Mouse (Mus musculus) skeletal muscle tissue, adult 2 months (tissue): ENCODE data around the gene Galnt2.

Source experiments
- DNase-seq: peaks from one replicate; pipeline ENCODE4 v3.0.0-alpha.2; 2012; ENCODE audit warnings: low read depth, low spot score

Galnt2 gene

DNA sequence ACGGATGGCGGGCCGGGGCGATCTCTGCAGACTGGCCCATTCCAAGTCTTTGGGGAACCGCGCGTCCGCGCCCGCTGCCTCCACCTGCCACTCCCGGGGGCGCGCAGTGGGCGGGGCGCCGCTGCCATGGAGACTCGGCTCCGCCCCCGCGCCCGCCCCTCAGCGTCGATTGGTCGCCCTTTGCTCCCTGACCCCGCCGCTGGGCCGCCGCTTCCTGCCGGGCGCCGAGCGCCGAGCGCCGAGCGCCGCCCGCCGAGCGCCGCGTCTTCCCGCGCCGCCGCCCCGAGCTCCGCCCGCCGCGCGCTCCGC is at the start of gene Galnt2:
TSS of gene Galnt2 (plus strand) at position 216 of the 309 bp plus-strand sequence.
- DNase-seq: peak; percentile 67

DNA sequence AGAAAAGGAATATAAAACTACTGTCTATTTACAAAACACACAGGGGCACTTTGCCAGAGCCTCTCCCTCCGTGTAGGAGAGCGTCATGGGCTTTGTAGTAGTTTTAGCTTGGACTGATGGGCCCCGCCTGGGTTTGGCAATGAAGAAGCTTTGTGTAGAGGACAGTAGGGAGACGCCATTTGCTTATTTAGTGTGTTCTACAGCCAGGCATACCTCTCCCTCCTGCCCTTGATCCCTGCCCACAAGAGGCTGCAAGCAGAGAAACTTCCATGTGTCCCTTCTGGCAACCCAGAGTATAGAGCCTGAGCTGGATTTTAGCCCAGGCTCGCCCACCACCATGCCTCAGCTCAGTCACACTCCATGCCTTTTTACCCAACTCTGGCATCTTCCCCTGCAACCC is 49.4 kb upstream of the Galnt2 start:
- no peak for DNase-seq

DNA sequence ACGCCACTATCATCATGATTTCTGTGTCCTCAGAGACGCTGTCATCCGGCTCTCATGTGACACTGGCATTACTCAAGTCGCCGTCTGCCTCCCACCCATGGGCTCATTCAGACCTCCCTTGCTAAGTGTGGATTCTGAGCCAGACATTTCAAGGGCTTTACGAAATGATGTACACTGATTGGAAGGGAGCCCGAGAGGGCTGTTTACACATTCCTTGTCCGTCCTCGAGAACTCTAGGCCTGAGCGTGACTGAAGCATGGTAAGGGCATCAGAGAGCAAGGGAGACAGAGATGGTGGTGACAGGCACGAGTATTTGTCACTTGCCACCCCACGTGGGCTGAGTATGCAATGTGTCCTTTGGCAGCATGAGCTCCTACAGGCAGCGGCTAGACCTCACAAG is 49.0 kb upstream of the Galnt2 start:
- peak; percentile 39 for DNase-seq

DNA sequence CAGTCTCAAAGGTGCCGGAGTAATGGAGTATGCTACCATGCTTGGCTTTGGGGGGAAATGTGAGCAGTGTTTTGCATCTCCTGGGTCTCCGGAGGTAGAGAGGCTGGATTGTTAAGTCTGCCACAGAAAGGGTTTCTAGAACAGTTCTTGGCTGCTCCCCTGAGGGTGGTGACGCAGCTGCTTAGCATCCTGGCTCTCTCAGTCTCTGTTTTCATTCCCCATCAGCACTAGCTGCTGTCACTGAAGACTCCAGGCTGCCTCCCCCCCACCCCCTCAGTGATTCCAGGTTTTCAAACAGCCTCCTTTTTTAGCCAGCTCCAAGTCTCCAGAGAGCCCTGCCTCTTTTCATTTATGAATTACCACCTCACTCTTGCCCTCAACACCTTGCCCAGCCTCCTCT is 47.1 kb upstream of the Galnt2 start:
- peak; percentile 25 for DNase-seq

DNA sequence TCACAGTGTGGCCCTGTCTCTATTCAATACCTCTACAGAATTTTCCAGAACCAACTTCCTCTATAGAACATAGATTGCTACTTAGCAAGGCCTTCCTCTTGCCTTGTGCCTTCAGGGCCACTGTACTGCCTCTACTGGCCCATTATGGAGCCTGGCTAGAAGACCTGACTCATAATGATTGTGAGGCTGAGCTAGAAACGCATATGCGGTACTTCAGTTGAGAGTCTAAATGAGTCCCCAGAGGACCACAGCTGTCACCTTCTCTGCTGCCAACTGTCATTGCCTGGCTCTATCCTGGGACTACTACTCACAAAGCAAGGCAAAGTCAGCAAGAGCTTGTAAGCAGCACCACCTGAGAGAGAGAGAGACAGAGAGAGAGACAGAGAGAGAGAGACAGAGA is 46.7 kb upstream of the Galnt2 start:
- DNase-seq: no peak

DNA sequence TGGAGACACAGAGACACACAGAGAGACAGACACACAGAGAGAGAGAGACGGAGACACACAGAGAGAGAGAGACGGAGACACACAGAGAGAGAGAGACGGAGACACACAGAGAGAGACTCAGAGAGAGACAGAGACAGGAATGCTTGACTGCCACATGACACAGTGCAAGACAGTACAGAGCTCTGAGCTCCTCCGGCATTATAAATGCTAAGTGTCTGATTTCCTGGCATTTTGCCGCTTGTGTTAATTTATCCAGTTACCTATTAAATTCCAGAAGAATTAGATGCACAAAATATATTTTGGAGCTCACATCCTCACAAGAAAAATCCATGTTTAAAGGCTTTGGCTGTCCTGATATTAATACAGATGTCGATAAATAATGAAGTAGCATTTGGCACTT is 46.1 kb upstream of the Galnt2 start:
- DNase-seq: no peak

DNA sequence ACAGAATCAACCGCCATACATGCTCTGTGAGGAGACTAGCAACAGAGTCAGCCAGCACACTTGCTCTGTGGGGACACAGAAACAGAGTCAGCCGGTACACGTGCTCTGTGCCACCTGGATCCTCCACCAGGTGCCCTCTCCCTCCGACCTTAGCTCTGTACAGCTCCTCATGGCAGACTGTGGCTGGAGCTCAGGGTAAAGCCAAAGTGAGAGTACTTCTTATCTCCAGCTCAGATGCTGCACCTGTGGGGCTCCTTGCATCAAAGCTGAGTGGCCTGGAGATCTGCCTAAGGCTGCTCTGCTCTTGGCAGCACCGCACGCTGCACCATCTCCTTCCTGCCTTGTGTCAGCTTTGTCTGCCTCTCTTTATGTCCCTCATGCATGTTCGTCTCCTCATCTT is 40.8 kb upstream of the Galnt2 start:
- DNase-seq: no peak

DNA sequence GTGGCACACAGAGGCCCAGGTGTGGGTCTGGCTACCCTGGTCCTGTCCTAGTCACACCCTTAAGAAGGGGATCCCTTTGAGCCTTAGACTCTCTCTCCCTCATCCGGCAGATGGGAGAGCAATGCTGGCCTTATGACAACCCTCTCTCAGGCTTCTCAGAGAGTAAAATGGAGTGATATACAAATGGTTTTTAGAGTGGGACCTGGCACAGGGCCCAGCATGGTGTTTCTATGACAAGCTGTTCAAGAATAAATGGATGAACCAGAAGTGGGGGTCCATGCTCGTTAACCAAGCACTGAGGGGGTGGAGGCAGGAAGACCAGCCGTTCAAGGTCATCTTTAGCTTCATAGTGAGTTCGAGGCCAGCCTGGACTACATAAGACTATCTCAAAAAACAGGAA is 38.9 kb upstream of the Galnt2 start:
- no peak for DNase-seq

DNA sequence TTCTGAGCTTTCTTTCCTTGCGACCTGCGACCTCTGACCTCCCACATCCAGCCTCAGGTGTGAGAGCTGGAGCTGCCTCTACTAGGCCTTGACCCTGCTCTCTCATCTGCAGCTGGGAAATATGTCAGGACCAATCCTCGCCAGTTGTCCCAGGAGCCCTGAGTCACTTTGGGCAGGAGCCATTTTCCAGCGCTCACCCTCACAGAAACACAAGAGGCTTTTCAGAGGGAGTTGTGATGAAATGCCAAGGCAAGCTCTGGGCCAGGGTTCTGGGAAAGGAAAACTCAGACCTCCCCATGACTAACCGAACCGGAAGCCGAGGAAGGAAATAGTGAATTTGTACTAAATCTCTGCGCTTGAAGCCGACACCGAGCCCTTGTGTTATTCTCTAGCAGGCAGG is 38.2 kb upstream of the Galnt2 start:
- DNase-seq: peak; percentile 78

DNA sequence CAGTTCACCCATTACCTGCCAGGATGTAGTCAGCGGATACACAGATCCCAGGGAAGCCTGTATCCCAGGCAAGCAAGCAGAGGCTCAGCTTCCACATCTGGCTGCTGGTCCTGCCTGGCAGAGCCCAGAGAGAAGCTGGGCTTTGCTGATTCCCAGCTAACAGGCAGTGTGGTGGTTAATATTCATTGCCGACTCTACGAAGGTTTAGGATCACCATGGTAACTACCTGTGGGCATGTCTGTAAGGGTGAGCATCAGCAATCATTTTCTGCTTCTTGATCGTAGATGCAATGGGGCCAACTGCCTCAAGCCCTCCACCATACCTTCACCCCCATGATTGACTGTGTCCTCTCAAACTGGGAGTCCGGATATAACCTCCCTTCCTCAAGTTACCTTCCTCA is 37.2 kb upstream of the Galnt2 start:
- no peak for DNase-seq

DNA sequence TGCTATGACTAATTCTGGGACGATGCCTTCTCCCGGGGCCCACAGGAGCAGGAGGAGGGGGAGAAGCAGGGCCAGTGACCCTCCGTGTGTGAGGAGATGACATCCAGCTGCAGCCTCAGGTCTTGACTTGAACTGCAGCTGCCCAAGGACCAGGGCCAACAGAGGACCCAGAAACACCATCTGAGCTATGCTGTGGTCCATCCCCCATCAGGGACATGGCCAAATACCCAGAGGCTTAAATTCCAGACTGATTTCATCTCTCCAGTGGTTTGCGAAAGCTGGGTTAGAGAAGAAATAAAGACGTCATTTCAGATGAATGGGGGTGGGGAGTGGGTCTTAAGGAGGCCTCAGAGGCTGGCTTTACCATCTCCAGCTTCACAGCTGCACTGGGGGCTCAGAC is 35.0 kb upstream of the Galnt2 start:
- DNase-seq: peak; percentile 66

DNA sequence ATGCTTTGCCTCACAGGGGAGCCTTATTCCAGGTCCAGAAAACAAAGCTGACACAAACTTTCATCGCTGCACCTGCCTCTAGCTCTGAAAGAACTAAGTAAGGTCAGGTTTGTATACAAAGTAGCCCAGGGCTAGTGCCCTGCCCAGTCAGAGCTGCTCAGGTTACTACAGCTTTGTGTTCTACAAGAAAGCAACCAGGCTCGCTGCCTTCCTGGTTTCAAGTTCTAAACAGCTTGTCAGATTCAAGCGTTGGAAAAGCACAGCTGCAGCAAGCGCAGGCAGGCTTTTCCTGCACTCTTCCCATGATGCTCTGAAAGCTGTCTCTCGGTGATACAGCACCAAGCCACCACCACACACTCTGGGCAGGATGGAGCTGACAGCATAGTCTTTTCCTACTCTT is 34.4 kb upstream of the Galnt2 start:
- DNase-seq: no peak

DNA sequence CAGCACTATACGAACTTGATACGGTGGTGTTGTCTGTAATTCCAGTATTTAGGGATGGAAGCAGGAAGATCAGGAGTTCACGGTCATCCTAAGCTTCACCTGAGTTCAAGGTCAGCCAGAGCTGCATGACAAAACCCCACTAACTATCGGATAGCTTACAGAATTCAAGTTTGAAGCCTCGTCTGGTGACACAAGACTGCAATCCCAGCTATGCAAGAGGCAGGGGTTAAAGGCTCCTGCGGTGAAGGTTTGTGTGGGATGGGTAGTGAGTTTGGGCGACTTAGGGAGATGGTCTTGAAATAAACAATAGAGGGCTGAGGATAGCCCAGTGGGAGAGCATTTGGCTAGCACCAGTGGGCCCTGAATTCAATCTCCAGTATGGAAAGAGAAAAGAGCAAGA is 33.0 kb upstream of the Galnt2 start:
- no peak for DNase-seq

DNA sequence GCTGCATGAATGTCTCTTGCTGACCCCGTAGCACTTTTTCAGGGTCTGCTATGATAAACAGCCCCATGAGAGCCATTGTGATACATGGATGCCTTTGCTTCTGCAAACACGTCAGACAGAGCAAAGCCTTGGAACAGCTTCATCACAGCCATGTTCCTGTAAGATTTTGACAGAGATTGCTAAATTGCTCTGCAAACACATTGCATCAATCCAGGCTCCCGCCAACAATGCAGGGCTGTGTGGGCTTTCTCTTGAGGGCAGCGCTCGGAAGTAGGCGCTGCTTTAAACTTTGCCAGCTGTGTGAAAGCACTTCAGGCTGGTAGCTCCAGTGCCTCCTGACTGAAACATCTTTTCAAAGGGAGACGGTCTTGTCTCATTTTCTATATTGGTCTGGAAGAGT is 30.8 kb upstream of the Galnt2 start:
- DNase-seq: no peak

DNA sequence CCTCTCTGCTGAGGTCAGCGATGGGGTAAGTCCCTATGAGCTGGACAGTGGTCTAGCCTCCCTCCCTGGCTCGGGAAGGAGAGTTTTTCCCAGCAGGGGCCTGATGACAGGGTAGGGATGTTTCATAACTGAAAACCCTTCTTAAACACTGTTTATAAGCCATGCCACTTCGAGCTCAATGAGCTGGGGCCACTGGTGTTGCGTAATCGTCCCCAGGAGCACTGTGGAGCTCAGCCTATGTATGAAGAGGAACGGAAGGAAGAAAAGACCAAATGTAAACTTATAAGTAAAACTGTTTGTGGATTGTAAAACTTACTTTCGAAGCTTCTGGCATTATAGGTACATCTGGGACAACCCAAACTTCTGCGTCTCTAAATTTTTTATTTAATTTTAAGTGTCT is 29.5 kb upstream of the Galnt2 start:
- DNase-seq: no peak

DNA sequence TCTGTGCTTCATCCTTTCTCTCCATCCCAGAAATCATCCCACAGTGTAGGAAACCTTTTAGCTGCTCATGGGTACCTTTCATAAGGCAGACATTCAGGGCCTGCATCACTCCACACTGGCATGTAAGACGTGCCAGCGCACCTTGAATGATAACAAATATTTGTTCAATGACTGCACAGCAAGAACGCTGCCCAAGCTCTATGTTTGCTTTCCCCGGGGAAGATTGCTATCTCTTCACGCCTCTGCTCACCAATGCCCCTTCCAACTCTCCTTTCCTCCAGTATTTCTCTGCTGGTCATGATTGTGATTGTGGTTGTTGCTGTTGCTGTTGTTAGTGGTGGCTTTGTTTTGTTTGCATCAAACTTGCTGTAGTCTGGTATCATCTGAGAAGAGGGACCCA is 28.3 kb upstream of the Galnt2 start:
- DNase-seq: no peak

DNA sequence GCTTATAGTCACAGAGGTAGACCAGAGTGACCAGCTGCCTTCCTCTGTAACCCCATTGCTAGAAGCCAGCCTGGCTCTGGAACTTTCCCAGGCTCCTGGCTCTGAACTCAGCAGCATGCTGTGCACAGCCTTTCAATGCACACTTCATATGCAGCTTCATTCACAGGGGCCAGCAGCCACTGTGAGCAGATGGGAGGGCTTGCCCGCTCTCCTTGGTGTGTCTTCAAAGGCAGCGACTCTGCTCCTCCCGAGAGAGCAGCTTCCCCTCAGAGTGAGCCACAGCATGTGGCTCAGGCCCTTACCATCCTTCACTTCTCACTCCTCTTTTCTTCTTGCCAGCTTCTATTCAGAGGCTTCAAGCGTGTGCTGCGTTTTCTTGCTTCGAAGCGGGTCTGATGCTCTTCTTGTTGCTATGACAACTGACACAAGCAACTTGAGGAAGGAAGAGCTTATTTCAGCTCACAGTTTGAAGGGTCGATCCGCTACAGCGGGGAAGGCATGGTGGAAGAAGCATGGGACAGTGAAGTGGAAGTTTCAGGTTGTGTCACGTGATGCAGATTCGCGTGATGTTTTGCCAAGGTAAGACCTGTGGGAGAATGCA is 27.1 kb upstream of the Galnt2 start:
- no peak for DNase-seq

DNA sequence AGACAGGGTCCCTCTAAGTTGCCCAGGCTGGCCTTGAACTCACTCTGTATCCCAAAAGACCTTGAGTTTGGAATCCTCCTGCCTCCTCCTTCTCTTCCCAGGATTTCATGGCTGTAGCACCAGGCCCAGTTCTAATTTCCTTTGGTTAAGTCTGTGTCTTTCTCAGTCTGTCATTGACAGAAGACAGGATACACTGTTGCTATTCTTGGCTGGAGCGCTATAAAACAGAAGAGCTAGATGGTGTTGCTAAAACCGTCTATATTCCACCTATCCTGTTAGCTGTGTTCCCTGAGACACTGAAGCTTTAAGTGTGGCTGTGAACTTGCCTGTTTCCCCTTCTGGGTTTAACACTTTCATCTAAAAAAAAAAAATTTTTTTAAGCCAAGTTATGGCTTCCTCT is 19.0 kb upstream of the Galnt2 start:
- DNase-seq: no peak

DNA sequence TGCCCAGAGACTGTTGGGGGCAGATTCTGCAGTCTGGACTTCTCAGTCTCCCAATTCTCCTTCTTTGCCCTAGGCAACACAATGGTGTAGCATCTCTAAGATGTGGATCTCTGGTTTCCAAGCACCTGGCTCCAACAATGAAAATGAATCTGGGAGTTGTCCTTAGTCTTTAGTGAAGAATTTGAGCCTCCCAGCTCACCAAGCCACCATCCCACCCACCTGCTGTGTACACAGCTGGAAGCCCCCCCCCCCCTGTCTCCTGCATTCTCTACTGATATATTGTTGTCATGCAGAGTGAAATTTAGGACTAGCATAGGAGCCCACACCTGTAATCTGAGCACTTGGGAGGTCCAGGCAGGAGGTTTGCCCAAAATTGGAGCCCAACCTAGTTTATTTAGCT is 14.2 kb upstream of the Galnt2 start:
- DNase-seq: no peak

DNA sequence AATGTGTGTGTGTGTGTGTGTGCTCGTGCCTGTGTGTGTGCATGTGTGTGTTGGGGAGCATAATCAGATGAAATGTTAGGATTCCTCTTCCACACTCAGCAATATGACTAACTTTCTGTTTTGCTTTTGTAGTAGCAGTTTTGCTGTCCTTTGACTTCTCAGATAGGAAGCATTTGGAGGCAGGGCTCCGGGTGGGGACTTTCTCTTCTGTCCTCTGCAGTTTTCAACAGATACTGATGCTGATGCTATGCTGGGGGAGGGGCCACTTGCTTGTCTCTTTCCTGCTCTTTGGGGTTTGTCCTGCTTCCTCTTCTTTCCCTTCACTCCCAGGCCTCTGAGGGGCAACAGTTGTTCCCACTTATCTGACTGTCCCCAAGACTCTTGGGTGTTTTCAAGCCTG is 1.3 kb upstream of the Galnt2 start:
- no peak for DNase-seq

DNA sequence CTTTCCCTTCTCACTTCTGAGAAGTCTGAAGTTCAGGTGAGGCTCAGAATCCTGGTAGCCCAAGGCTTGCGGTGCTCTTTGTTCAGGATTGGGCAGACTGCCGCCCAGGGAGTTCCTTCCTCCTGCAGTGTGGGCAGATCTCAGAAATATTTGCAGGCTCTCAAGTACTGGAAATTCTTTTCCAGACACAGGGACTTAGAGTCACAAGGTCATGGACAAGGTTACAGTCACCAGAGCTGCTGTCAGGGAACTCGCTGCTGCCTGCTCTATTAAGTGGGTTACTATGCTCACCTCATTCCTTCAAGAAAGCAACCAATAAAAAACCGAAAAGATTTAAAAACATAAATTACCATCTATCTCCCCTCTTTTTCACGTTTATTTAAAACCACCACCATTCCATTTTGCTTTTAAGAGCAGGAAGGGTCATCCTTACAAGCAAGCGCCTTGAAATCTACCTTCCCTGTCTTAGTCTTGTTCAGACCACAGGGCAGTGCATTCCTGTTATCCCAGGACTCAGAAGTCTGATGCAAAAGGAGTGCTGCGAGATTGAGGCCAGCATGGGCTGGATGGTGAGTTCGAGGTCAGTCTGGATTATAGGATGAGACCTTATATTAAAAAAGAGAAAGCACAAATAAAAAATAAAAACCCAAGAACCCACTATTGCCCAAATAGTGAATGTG is 555 bp upstream of the Galnt2 start:
- DNase-seq: no peak

DNA sequence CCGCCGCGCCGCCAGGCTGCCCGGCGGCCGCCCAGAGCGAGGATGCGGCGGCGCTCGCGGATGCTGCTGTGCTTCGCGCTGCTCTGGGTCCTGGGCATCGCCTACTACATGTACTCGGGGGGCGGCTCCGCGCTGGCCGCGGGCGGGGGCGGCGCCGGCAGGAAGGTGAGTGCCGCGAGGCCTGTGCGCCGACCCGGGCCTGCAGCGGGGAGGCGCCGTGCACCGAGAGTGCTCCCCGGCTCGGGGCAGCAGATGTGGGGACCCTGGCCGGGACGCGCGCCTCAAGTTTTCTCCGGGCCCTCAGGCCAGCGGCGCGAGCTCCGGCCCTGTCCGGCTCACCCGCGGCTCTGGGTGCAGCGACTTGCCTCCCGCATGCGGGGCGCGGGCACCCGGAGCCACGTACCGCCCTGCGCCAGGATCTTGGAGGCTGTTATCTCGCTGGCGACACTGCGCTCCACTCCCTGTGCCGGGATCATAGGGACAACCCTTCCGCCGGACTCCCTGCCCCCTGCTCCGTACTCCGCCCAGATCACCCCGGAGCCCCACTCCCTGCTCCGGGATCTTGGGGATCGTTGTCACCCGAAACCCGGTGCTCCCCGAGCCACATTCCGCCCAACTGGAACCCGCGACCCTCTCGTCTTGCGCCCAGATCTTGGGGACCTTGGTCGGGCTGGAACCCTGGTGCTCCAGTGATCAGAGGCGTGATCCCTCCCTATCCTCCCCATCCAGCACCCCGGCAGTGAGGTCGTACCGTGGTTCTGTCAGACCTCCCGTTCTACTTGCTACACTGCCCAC is 491 bp downstream of the Galnt2 start:
- DNase-seq: no peak

DNA sequence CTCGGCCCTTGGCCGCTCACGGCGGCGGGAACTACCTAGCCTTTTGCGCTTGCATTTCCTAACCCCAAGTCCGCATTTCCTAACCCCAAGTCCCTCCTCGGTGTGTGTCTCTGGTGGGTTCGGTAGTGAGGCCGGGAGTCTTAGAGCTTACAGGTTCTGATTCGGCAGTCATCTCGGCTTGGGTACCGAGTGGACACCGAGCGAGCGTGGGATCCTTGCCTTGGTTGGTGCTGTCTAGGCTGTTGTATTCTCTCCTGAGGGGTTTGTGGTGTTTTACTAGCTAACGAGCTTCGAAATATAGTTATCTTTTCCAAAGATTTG is 1.0 kb downstream of the Galnt2 start:
- no peak for DNase-seq
